Mouse (Mus musculus): Measurements from ENCODE around the gene Hsp90ab1.

Hsp90ab1 gene

DNA sequence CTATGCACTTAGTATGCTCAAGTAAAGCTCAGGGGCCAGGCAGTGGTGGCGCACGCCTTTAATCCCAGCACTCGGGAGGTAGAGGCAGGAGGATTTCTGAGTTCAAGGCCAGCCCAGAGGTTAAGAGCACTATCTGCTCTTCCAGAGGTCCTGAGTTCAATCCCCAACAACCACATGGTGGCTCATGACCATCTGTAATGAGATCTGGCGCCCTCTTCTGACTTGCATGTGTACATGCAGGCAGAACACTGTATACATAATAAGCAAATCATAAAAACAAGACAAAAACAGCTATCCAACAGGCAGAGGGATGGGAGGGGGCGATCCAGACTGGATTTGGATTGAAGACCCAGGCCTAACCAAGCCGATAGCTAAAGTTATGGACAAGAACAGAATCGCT, 5.8 kb upstream of the Hsp90ab1 start:
- DNase-seq: peak; percentile 56

DNA sequence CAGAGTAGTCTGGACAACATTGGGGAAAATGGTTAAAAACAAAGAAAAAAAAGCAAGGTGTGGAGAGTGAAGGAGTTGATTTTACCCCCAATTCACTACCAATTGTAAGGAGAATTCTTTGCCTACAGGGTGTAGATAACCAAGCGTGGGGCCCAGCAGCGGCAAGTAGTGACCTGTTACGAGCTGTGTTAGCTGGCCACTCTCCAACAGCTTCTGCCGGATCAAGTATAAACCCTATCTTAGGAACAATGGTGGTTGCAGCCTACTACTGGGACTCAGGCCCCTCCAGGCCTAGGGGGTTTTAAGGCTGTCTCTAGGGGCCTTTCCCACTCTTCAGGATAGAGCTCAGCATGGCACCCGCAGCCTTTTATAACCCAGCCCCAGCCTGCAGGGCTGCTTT, 5.2 kb upstream of the Hsp90ab1 start:
- DNase-seq: no peak

DNA sequence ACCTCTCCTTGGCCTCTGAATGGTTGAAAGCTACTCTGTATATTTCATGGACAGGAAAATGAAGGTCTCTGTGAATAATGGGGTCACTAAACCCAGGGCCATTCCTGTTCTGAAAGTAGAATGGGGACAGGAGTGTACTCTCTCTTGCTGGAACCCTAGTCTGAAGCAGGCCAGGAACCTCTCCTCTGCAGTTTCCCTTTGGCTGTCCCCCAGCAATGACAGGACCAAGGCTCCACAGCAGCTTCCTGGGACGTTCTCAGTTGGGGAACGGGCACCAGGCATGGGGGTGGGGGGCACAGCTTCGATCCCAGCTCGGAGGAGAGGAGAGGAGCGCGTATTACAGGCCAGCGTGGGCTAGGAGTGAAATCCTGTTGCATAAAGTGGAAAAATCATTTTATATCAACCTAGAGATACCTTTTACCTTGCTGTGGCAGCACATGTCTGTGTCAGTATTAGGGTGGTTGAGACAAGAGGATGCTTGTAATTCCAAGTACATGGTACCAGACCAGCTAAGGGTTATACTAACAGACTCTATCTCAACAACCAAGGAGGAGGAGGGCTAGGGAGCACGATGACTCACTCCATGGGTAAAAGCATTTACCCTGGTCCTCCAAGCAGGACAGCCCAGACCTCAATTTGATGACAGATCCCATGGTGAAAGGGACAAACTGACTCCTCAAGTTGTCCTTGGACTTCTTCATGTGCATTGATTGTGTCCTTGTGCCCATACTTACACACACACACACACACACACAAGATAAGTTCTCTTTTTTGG, 2.2 kb upstream of the Hsp90ab1 start:
- DNase-seq: no peak

DNA sequence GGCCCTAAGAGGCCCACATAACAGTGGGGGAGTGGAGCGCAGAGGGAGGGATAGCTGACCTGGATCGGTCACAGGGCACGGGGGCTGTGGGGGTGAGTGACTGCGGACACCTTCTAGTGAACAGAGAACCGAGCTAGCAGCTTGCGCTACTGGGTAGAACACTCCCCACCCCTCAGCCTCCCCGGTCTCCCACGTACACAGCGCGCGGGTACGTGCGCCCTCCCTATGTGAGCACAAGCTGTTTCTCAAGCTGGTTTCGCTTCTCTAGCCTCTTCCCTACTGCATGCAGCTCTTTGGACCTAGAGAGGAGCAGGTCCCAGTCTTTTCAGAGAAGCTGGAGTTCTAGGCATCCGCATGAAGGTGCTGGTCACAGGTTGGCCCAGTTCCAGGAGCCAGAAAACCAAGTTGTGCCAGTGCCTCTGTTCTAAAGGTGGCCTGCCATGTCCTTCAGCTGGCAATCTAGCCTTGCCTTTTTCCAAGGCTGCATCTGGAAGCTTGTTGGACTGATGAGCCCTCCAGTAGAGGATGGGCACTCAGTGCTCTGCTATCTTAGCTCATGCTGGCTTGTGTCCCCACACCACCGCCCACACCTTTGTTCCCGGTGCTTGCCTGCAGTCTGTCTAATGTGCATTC, 1.2 kb upstream of the Hsp90ab1 start:
- peak; percentile 67 for DNase-seq

DNA sequence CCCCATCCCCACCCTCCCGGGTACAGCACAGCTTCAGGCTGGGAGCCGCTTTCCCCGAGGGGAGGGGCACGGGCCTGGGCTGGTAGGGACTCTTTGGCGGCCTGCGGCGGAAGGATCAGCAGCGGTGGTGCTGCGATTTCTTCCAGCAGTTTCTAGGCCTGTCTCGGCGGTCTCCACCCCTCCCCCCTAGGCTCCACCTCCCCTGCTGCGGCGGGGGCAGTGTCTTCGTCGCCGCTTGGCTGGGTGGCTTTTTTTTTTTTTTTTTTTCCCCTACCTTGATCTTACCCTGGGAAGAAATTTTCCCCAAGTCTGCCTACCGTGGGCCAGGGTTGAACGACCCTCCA, 681 bp upstream of the Hsp90ab1 start:
- peak; percentile 95 for DNase-seq

DNA sequence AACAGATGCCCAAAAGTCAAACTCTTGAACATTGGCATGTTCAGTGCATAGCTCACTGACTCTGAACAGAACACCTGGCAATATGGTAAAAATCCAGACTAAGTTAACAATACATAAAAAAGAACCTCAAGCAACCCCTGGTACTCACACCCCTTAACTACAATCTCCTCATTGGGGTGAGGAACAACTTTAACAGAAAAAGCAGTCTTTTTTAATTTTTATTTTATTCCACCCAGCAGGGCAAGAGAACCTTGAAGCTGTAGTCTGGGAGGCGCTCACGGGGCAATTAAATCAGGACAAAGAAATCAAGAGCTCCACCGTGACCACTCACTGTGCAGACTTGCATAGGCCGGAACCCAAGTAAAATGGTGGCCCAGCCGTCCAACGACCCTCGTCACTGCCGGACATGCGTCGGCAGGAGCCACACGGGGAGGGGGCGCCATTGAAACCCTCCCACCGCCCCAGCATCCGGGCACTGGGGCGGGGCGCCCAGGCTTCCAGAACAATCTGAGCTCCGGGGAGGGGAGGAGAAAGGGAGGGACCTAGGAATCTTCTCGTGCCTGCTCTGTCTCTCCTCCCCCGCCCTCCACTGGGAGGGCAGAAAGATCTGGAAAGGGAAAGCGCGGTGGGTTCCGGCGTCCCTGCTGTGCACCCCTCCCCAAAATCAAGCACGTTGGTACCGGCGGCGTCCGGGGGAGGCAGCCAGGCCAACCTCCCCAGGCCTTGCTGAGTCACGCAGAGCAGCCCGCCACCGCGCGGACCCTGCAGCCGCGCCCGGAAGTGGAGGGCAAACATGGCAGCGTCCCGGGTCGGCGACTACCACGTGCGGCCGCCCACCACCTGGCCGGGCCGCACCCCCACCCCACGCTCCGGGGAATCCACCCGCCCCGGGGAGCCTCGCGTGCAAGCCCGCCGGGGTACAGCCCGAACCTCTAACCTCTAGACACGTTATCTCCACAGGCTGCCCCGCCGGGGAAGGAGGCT, 676 bp downstream of the Hsp90ab1 start:
- DNase-seq: peak; percentile 92

DNA sequence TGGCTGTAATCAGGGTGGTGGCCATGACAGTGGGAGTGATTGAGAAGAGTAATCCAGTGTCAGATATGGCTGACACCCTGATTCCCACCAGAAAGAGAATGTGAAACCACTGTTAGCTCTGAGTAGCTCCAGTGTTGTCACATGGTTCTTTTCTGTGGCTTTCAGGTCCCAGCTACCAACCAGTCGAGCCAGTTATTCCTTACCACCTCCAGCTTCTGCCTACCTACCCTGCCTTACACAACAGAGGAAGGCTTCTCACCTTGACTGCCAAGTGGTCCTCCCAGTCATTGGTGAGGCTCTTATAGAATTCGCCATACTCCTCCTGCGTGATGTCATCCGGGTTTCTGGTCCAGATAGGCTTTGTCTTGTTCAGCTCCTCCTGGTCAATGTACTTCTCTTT, 3.1 kb downstream of the Hsp90ab1 start:
- DNase-seq: no peak

DNA sequence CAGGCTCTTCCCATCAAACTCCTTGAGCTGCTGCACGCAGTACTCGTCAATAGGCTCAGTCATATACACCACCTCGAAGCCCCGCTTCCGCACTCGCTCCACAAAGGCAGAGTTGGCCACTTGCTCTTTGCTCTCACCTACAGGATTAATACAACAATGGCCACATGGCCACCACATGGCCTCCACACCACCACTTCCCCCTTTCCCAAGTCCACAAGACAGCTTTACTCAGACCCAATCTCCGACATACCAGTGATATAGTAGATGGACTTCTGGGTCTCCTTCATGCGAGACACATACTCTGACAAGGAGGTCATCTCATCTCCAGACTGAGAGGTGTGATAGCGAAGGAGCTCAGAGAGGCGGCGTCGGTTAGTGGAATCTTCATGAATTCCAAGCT, 4.1 kb downstream of the Hsp90ab1 start:
- DNase-seq: no peak

DNA sequence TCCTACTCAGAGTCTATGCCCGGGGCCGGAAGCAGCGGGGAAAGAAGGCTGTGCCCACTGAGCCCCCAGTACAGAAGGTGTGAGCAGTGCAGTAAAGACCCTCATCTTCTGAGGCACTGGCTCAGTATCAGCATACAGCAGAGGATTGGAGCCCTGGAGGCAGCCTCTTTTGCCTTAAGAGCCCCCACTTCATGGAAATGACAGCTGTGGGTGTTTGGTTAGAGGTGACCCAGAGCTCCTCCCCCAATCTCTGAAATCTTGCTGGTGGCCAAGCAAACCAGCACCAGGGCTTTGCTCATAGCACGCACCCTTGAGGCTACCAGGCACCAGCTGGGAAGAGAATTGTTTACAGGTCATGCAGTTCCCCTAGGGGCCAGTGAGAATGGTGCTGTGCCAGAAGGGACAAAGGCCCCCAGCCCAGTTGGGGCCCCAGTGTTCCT, 5.9 kb downstream of the Hsp90ab1 start:
- DNase-seq: peak; percentile 37

DNA sequence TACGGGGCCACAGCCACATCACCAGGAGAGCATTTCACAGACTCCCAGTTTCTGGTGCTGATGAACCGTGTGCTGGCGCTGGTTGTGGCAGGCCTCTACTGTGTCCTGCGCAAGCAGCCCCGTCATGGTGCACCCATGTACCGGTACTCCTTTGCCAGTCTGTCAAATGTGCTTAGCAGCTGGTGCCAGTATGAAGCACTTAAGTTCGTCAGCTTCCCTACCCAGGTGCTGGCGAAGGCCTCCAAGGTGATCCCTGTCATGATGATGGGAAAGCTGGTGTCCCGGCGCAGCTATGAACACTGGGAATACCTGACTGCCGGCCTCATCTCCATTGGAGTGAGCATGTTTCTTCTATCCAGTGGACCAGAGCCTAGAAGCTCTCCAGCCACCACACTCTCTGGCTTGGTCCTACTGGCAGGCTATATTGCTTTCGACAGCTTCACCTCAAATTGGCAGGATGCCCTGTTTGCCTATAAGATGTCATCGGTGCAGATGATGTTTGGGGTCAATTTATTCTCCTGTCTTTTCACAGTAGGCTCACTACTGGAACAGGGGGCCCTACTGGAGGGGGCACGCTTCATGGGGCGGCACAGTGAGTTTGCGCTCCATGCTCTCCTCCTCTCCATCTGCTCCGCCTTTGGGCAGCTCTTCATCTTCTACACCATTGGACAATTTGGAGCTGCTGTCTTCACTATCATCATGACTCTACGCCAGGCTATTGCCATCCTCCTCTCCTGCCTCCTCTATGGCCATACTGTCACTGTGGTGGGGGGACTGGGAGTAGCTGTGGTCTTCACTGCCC, 6.5 kb downstream of the Hsp90ab1 start:
- no peak for DNase-seq

DNA sequence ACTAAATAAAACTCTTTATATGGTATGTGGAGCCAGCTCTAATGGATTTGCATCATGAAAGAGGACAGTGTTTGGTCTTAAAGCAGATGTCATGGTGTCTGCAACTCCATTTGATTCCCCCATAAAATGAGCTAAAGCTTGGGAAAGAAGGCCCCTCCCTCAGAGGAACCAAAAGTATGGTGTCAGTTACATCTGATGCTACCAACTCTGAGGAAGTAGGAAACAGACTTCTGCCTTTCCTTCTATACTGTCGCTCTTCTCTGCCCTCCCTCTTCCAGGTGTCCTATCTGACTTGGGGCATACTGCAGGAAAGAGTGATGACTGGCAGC, 7.1 kb downstream of the Hsp90ab1 start:
- DNase-seq: no peak

DNA sequence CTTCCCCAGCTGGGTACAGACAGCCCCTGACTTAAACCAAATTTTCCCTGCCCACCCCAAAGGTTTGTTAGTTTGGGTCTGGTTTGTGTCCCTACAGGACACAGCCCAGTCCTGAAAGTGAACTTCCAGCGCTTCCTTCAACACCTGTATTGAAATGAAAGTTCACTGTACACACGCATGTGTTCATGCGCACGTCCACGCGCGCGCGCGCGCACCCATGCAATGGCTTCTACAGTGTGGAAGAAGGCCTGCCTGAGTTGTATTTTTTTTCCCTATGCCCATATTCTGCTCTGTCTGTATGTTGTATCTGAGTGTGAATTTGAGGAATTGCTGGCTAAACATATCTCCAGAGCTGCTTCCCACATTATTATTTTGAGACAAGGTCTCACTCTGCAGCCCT, 8.0 kb downstream of the Hsp90ab1 start:
- no peak for DNase-seq

DNA sequence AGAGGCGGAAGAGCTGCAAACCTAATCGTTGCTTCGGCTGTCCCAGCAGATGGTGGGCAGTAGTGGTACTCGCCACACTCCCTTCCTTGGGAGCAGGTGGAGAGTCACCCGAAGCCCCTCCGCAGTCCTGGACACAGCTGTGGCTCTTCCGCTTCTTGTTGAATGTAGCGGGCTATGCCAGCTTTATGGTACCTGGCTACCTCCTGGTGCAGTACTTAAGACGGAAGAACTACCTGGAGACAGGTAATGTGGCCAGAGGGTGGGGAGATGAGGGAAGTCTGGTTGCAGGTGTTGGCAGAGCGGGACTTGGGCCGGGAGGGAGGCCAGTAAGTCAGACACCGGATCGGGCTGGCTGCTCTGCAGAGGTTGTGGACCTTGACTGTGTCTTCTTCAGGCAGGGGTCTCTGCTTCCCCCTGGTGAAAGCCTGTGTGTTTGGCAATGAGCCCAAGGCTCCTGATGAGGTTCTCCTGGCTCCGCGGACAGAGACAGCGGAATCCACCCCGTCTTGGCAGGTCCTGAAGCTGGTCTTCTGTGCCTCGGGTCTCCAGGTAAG, 8.5 kb downstream of the Hsp90ab1 start:
- DNase-seq: no peak

DNA sequence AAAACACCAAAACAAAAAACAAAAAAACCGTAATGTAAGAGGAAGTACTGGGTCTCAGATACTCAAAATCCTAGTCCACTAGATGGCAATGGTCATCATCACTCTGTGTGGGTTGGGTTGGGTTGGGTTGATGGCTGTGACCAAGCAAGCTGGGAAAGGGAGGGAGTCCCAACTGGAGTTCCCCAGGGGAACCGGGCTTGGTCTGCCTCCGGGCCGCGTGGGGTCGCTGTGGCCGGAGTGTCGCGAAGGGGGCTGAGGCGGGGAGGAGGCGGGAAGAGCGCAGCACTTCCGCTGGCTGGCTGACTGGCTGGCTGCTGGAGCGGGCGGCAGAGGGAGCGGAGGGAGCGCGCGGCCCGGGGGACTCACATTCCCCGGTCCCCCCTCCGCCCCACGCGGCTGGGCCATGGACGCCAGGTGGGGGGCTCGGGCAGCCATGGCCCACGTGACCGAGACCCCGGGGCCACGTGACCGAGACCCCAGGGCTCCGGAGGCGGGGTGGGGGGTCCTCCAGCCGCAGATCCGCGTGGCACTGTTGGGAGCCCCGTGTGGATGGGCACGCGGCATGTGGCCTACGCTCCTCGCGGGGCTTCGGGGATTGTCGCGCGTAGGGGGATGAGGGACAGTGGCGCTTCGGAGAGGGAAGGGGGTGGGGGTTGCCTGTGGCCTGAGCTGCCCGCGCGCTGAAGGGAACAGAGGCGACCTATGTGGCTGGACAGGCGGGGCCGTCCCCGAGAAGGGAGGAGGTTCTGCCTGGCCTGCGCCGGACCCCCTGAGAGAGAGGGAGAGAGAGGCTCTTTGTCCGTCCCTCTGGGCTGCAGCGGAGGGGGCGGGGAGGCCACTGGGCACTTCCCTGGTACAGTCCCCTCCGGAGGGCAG, 9.2 kb downstream of the Hsp90ab1 start, which contains the start of gene Slc35b2:
Gene Slc35b2, plus strand, starts transcription at position 220 of the 876 bp plus-strand sequence.
- DNase-seq: peak; percentile 95

DNA sequence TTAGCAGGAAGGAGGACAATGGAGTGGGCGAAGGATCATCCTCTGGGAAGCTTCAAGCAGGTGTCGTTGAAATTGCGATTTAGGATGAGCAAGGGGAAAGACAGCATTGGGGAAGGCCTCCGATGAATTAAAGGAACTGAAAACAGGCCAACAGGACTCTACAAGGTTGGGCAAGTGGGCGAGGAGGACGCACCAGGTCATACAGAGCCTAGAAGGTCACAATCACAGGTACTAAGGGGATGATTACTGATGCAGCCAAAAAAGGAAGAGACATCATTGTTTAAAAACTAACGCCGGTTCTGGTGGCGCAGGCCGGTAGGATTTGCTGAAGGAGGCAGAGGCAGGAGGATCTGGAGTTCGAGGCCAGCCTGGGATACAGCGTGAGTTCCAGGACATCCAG, 9.9 kb downstream of the Hsp90ab1 start:
- DNase-seq: no peak

DNA sequence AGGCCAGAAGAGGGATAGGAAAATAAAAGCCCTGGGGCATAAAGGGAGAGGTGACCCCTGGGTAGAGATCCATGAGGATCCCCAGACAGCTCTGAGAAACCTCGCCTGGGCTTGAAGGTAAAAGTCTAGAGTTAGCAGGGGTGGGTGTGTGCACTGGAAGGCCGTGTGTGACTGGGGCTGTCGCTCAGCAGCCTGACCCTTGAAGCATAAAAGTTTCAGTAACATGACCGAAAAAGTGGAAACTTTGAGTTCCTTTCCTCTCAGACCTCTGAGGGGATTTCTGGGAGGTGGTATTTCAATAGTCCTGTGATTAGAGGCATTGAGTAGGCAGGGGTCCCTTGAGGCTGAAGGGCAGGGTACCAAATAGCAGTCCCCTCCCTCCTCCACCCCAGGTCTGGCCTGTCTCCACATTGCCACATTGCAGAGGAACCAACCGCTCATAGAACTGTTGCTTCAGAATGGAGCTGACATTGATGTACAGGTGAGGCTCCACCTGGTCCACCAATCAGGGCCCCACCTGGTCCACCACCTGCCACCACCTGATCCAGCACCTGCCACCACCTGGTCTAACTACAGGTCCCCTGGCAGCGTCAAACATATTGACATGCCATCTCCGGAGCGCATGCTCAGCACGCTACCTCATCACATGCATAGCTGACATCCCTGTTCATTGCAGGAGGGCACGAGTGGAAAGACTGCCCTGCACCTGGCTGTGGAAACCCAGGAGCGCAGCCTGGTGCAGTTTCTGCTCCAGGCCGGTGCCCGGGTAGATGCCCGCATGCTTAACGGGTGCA, 13.1 kb downstream of the Hsp90ab1 start:
- DNase-seq: no peak

DNA sequence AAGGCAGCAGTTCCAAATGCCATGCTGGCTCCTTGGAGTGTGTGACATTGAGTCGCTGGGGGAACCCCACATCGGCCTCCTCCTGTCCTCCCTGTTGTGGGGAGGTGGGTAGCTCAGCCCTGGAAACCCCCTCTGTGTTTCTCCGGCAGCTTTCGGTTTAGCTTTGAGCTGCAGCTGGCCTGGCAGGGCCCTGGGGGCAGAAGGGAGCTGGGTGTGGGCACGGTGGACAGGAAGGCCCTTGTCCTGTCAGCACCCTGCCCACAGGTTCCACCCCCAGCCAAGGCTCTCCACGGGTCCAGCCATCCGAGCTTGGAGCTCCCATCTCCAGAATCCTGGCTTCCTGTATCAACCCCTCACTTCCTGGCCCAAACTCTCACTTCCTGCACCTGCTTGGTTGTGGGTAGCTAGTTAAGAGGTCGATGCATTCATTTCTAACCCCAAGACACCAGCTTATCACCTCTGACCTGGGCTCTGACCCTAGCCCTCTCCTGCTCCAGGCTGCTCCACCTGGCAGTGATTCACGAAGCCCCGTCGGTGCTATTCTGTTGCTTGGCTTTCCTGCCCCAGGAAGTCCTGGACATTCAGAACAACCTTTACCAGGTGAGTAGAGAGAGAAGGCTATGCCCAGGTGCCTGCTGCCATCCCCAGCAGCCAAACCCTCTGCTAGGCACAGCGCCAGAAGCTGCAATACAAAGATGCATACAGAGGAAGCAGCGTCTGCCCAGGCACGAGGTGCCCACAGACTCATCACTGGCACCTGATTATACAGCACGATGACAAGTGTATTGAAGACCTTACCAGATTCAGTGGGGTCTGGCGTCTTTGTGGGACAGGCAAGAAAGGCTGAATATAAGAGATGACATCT, 14.8 kb downstream of the Hsp90ab1 start:
- DNase-seq: no peak

DNA sequence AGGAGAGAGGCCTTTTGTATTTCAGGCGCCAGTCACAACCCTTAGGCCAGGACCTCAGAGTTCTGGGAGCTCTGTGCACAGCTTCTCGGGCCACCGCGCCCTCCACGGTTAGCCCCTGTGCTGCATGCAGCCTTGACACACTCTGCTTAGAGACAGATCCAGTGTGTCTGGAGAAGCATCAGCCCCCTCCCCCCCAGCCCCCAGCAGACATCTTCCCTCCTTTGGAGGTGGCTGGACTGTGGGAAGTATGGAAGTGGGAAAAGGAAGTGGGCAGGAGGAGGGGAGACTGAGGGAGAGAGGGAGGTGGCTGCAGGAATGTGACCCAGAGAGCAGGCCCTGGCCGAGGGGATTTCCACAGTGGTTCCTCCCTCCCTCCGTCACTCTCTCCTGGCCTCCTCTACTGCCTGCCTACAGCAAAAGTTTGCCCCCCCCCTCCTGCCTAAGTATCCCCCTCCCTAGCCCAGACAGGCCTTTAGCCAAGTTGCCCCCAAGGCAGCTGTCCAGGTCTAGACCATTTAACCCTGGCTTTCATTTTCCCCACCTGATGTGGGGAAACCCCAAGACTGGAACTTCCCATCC, 15.7 kb downstream of the Hsp90ab1 start:
- DNase-seq: no peak

Measured in embryo, embryonic 11 days (tissue).